Mouse (Mus musculus): ENCODE measurements around the gene Bbs9.

GRCm38 (mm10) chr9:22556076-22556475 lies 80.6 kb downstream of the Bbs9 start:
- TF ChIP-seq CTCF (IDR thresholded peaks at IDR 0.05; ENCODE audit: control insufficient read depth, insufficient read depth, insufficient read length), result no peak
- no peak for TF ChIP-seq MAX (IDR thresholded peaks at IDR 0.05)
- no peak for TF ChIP-seq USF1 (IDR thresholded peaks at IDR 0.05; ENCODE audit: low read depth)
- no peak for TF ChIP-seq MYOG (IDR thresholded peaks at IDR 0.05; ENCODE audit: control insufficient read depth, extremely low read depth, insufficient read length)
